Mouse (Mus musculus) liver, embryonic 14.5 days (tissue): ENCODE results near the gene Fbxw21.

Source experiments
- CTCF ChIP-seq: IDR thresholded peaks from 2 replicates; pipeline ENCODE4 v1.5.1; 2016; ENCODE audit warnings: antibody characterized with exemption, low read depth, control low read depth
- EP300 ChIP-seq: IDR thresholded peaks from 2 replicates; pipeline ENCODE4 v1.6.1; 2016; ENCODE audit warnings: antibody characterized with exemption, low read depth

DNA sequence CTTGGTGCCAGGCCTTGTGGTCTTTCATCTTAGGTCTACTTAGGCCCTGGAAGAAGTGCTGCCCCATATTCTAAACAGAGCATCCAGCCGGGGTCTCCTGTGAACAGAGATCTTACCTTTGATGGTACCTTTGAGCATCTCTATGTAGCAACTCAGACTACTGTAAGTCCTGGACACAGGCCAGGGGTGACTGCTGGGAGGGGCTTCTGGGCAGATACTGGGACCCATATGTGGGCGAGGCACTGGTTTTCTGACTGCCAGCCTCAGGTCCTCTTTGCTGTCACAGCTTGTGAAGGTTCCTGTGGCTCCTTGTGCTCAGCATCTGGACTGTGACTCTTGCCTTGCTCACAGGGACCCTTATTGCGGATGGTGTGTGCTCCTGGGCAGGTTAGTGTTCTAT is 59.3 kb downstream of the Fbxw21 start:
- no peak for TF ChIP-seq CTCF
- TF ChIP-seq EP300 = no peak
